Mouse (Mus musculus): ENCODE measurements around the gene Rps6ka1. TPM values are rescaled to one million over a fixed set of nuclear protein-coding genes. Genes with fewer than 3 reads are reported as not detected.
A peak's percentile ranks its signal among the peaks of the same experiment; 100 is the strongest.
"Not testable (repeated sequence)": the region's sequence is repeated elsewhere in the genome, so short reads cannot be mapped to it uniquely, and the experiment has no call there.

The Rps6ka1 gene
- total RNA-seq, 2 experiments from 2014 or later: 12.0 to 12.6 TPM

- DNase-seq (ENCODE audit: low spot score in 2 of 2): peak in 1 of 2 experiments; percentile 15
Measured at GRCm38 (mm10) chr4:133864380-133864981, 23.1 kb downstream of the Rps6ka1 start.

- no peak for DNase-seq (ENCODE audit: low spot score in 2 of 2)
Measured at GRCm38 (mm10) chr4:133863795-133864379, 23.7 kb downstream of the Rps6ka1 start.

- no peak for DNase-seq (ENCODE audit: low spot score in 2 of 2)
Measured at GRCm38 (mm10) chr4:133857527-133857926, 30.1 kb downstream of the Rps6ka1 start.

- no peak for DNase-seq (ENCODE audit: low spot score in 2 of 2)
Measured at GRCm38 (mm10) chr4:133854621-133855020, 33.0 kb downstream of the Rps6ka1 start.

- peak in 1 of 2 experiments; percentile 39 for DNase-seq (ENCODE audit: low spot score in 2 of 2)
Measured at GRCm38 (mm10) chr4:133853630-133854029, 34.0 kb downstream of the Rps6ka1 start.

GRCm38 (mm10) chr4:133846625-133847024 lies 41.0 kb downstream of the Rps6ka1 start:
- no peak for DNase-seq (ENCODE audit: low spot score in 2 of 2)

- DNase-seq (ENCODE audit: low spot score in 2 of 2): no peak
Measured at GRCm38 (mm10) chr4:133845060-133845459, 42.5 kb downstream of the Rps6ka1 start.

- DNase-seq (ENCODE audit: low spot score in 2 of 2): no peak
Measured at GRCm38 (mm10) chr4:133844209-133844841, 43.3 kb downstream of the Rps6ka1 start.

GRCm38 (mm10) chr4:133842992-133843737 lies 44.4 kb downstream of the Rps6ka1 start:
- DNase-seq (ENCODE audit: low spot score in 2 of 2): no peak

- DNase-seq (ENCODE audit: low spot score in 2 of 2): not testable (repeated sequence)
Measured at GRCm38 (mm10) chr4:133841756-133842483, 45.7 kb downstream of the Rps6ka1 start.

- DNase-seq (ENCODE audit: low spot score in 2 of 2): peak; percentile 59 to 69
Measured at GRCm38 (mm10) chr4:133841035-133841434, 46.6 kb downstream of the Rps6ka1 start.

GRCm38 (mm10) chr4:133840501-133840900 lies 47.1 kb downstream of the Rps6ka1 start:
- no peak for DNase-seq (ENCODE audit: low spot score in 2 of 2)

- DNase-seq (ENCODE audit: low spot score in 2 of 2): no peak
Measured at GRCm38 (mm10) chr4:133839385-133839826, 48.2 kb downstream of the Rps6ka1 start.

- DNase-seq (ENCODE audit: low spot score in 2 of 2): no peak
Measured at GRCm38 (mm10) chr4:133836575-133836974, 51.0 kb downstream of the Rps6ka1 start.

- no peak for DNase-seq (ENCODE audit: low spot score in 2 of 2)
Measured at GRCm38 (mm10) chr4:133835211-133835610, 52.4 kb downstream of the Rps6ka1 start.

GRCm38 (mm10) chr4:133832945-133833874 lies 54.4 kb downstream of the Rps6ka1 start:
- no peak for DNase-seq (ENCODE audit: low spot score in 2 of 2)

- no peak for DNase-seq (ENCODE audit: low spot score in 2 of 2)
Measured at GRCm38 (mm10) chr4:133830453-133830852, 57.1 kb downstream of the Rps6ka1 start.

- DNase-seq (ENCODE audit: low spot score in 2 of 2): peak; percentile 75 to 79
Measured at GRCm38 (mm10) chr4:133829281-133830070, 58.1 kb downstream of the Rps6ka1 start.

Data from left cerebral cortex, adult 18-20 months (tissue).